Mouse (Mus musculus): ENCODE measurements around the gene Hist1h2an.

- TF ChIP-seq EP300 (IDR thresholded peaks at IDR 0.05; ENCODE audit: low read depth) (no peak), CTCF (IDR thresholded peaks at IDR 0.05; ENCODE audit: low read depth) (no peak)
Observed at GRCm38 (mm10) chr13:21783255-21783617, 3.8 kb downstream of the Hist1h2an start, which contains the start of gene Hist1h3i.

Data from heart, postnatal 0 days (tissue).